Mouse (Mus musculus): ENCODE results near the gene D5Ertd579e. TPM values are rescaled to one million over a fixed set of nuclear protein-coding genes. Genes with fewer than 3 reads are reported as not detected.
A peak's percentile ranks its signal among the peaks of the same experiment; 100 is the strongest.

The D5Ertd579e gene
- polyA plus RNA-seq, 1 experiment from 2014 or later = 25.5 TPM

DNA sequence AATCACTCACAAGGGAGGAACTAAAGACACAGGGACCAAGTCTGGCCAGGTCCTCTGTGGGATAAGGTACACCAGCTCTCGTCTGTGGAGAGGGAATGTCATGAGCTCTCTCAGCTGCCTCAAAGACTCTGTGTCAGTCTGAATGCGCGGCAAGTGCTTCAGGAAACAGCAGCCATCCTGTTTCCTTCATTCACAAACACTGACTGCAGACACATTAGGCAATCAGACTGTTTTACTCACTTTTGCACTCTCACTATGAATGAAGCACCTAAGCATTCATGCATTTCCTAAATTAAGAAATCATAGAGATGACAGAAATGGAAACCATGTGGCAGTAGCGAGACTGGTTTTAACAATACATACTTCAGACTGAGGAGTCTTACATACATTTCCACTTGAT, 77.5 kb downstream of the D5Ertd579e start:
- H3K4me1 ChIP-seq (ENCODE audit: insufficient read depth) = no peaks in the 10 kb centered on the region
- H3K9ac ChIP-seq = no peak overlapping the region
- no peaks in the 10 kb centered on the region for H3K9me3 ChIP-seq (ENCODE audit: low read depth, low read length)
- peaks cover 47% of the 10 kb centered on the region for H3K36me3 ChIP-seq (ENCODE audit: insufficient read depth)
- TF ChIP-seq CTCF (IDR thresholded peaks at IDR 0.05; ENCODE audit: low read depth) = no peak
- H3K27me3 ChIP-seq (ENCODE audit: insufficient read depth, low read length) = no peaks in the 10 kb centered on the region
- 56% methylated on average over 4 of the region's 4 CpGs for whole genome bisulfite sequencing
- no peak overlapping the region for H3K4me2 ChIP-seq
- DNase-seq (no peak), ATAC-seq (ENCODE audit: insufficient read depth) (no peak)
- no peak overlapping the region for H3K27ac ChIP-seq (ENCODE audit: low read depth)
- H3K4me3 ChIP-seq (ENCODE audit: low read depth, low read length) = no peak overlapping the region

DNA sequence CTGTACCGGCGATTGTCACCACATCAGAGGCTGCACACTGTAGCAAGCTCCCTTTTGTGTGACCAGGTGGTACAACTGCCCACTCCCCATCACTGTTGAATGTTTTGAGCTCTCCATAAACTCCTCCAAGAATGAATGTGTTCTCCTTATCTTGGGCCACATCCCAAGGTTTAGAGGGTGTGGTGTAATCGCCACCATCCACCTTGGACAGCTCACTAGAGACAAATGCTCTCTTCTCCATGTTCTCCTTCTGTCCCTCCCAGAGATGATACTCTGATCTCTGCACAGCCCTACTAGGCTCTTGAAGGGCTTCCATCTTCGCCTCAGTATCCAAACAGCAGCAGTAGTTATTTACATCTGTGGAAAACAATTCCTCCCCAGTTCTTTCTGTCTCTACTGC, 81.7 kb downstream of the D5Ertd579e start:
- DNase-seq (no peak), ATAC-seq (ENCODE audit: insufficient read depth) (no peak)
- no peak overlapping the region for H3K4me2 ChIP-seq
- 87% methylated on average over 4 of the region's 4 CpGs for WGBS
- H3K27me3 ChIP-seq (ENCODE audit: insufficient read depth, low read length) = no peaks in the 10 kb centered on the region
- H3K4me1 ChIP-seq (ENCODE audit: insufficient read depth) = no peaks in the 10 kb centered on the region
- TF ChIP-seq CTCF (IDR thresholded peaks at IDR 0.05; ENCODE audit: low read depth) = no peak
- H3K9me3 ChIP-seq (ENCODE audit: low read depth, low read length) = no peaks in the 10 kb centered on the region
- H3K9ac ChIP-seq = no peak overlapping the region
- no peak overlapping the region for H3K4me3 ChIP-seq (ENCODE audit: low read depth, low read length)
- H3K36me3 ChIP-seq (ENCODE audit: insufficient read depth) = peaks cover 68% of the 10 kb centered on the region
- no peak overlapping the region for H3K27ac ChIP-seq (ENCODE audit: low read depth)

DNA sequence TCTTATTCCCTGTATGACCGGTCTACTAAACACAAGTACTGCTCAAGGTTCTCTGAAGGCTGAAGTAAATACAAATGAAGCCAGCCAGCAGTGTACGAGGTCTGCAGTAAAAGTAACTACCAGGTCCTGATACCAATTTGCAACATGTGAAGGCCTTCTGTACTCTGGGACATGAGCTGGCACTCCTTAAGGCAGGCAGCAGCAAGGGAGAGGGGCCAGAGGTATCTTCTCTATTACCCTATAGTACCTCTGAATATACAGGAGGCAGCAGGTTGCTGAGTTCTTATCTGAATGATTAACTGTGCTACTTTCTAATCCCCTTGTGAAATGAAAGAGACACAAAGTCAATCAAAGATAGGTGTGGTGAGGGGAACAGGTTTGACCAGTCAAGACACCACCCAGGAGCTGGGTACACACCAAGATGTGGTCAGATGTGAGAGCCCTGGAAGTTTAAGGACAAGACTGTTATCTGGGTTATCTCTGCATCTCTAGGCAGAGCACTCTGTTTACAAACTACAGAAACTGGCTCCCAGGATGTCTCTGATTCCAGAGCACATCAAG, 86.8 kb downstream of the D5Ertd579e start:
- 88% methylated on average over 2 of the region's 2 CpGs for WGBS
- no peak overlapping the region for H3K9ac ChIP-seq
- H3K4me2 ChIP-seq = no peak overlapping the region
- H3K9me3 ChIP-seq (ENCODE audit: low read depth, low read length) = no peaks in the 10 kb centered on the region
- no peak overlapping the region for H3K4me3 ChIP-seq (ENCODE audit: low read depth, low read length)
- H3K4me1 ChIP-seq (ENCODE audit: insufficient read depth) = no peaks in the 10 kb centered on the region
- no peaks in the 10 kb centered on the region for H3K27me3 ChIP-seq (ENCODE audit: insufficient read depth, low read length)
- no peak for ATAC-seq (ENCODE audit: insufficient read depth)
- H3K27ac ChIP-seq (ENCODE audit: low read depth) = no peak overlapping the region
- no peak for DNase-seq
- TF ChIP-seq CTCF (IDR thresholded peaks at IDR 0.05; ENCODE audit: low read depth) = no peak
- peaks cover 55% of the 10 kb centered on the region for H3K36me3 ChIP-seq (ENCODE audit: insufficient read depth)

DNA sequence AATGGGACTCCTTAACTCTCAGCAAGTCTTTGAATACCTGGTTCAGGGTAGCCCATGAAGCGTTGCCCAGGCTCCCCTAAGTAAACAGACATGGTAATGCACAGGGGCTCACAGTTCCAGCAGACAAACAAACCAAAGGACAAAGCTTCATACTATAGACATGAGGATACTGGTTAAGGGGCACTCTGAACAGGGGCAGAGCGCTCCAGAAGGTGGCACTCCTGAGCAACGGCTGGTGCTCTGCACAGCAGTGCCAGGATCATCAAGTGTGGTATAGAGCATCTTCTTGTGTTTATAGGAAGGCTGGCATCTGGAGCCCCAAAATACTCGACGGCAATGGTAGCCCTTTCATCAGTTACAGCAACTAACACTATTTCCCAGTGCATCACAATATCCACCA, 92.8 kb downstream of the D5Ertd579e start:
- TF ChIP-seq CTCF (IDR thresholded peaks at IDR 0.05; ENCODE audit: low read depth) = peak; percentile 66
- H3K4me3 ChIP-seq (ENCODE audit: low read depth, low read length) = no peak overlapping the region
- H3K27ac ChIP-seq (ENCODE audit: low read depth) = no peak overlapping the region
- no peak overlapping the region for H3K4me2 ChIP-seq
- H3K36me3 ChIP-seq (ENCODE audit: insufficient read depth) = peaks cover 60% of the 10 kb centered on the region
- no peaks in the 10 kb centered on the region for H3K9me3 ChIP-seq (ENCODE audit: low read depth, low read length)
- no peaks in the 10 kb centered on the region for H3K27me3 ChIP-seq (ENCODE audit: insufficient read depth, low read length)
- H3K4me1 ChIP-seq (ENCODE audit: insufficient read depth) = no peaks in the 10 kb centered on the region
- peak; percentile 62 for DNase-seq
- no peak for ATAC-seq (ENCODE audit: insufficient read depth)
- 75% methylated on average over 5 of the region's 5 CpGs for WGBS
- no peak overlapping the region for H3K9ac ChIP-seq

DNA sequence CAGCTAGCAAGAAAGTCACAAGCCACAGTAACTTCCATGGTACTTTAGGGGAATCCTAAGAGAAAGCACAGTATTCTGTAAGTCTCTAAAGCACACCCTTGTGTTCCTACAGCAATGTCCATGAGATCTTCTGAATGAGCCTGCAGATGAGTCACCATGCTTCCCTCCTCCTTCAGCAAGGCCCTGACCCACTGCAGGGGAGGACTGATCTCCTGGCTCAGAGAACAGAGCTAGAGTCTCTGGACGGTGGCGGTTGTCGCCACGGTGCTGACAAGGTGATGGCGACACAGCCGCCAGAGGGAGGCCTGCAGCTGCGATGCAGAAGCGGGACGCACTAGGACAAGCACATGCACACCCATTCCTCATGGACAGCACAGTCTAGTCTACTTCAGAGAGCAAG, 93.8 kb downstream of the D5Ertd579e start:
- Histone ChIP-seq H3K9ac (no peak overlapping the region), H3K4me1 (ENCODE audit: insufficient read depth) (no peaks in the 10 kb centered on the region), H3K4me3 (ENCODE audit: low read depth, low read length) (no peak overlapping the region), H3K27ac (ENCODE audit: low read depth) (no peak overlapping the region), H3K27me3 (ENCODE audit: insufficient read depth, low read length) (no peaks in the 10 kb centered on the region), H3K36me3 (ENCODE audit: insufficient read depth) (peaks cover 55% of the 10 kb centered on the region), H3K9me3 (ENCODE audit: low read depth, low read length) (no peaks in the 10 kb centered on the region), H3K4me2 (no peak overlapping the region)
- ATAC-seq (ENCODE audit: insufficient read depth) = no peak
- no peak for TF ChIP-seq CTCF (IDR thresholded peaks at IDR 0.05; ENCODE audit: low read depth)
- no peak for DNase-seq
- 76% methylated on average over 9 of the region's 9 CpGs for WGBS

DNA sequence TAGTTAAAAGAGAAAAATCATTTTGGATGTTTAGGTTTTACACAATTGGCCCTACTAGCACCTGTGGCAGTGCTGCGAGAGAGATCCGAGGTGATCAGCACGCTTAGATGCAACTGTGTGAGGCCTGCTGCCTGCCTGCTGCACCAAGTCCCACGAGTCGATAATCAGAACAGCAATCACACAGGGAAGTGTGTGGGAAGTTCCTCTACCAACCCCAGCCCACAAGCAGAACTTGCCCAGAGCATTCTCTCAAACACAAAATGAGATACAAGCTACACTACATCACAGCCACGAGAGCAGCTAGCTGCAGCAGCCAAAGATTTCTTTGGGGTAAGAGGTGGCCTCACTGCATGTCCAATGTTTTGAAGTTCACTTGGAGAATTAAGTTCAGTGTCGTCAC, 94.3 kb downstream of the D5Ertd579e start:
- TF ChIP-seq CTCF (IDR thresholded peaks at IDR 0.05; ENCODE audit: low read depth) = no peak
- H3K9me3 ChIP-seq (ENCODE audit: low read depth, low read length) = no peaks in the 10 kb centered on the region
- H3K36me3 ChIP-seq (ENCODE audit: insufficient read depth) = peaks cover 53% of the 10 kb centered on the region
- H3K27me3 ChIP-seq (ENCODE audit: insufficient read depth, low read length) = no peaks in the 10 kb centered on the region
- no peak overlapping the region for H3K4me2 ChIP-seq
- no peak for DNase-seq
- WGBS = 90% methylated on average over 7 of the region's 7 CpGs
- H3K27ac ChIP-seq (ENCODE audit: low read depth) = no peak overlapping the region
- no peaks in the 10 kb centered on the region for H3K4me1 ChIP-seq (ENCODE audit: insufficient read depth)
- H3K4me3 ChIP-seq (ENCODE audit: low read depth, low read length) = no peak overlapping the region
- ATAC-seq (ENCODE audit: insufficient read depth) = no peak
- no peak overlapping the region for H3K9ac ChIP-seq

DNA sequence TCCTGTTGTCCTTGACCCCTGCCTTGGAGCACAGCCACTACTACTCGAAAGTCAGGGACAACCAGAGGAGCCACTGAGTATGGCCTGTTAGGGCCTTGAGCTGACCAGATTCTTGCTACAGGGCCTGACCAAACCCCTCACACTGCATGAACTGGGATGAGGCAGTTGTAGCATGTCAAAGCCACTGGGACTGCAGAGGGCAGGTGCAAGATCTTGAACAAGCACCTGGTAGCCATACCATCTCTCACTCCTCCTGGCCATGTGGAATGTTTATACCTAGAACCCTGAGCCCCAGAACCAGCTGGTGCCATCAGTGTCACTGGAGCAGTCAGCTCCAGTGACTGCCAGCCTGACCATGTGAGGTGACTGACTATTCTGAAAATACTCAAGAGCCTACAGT, 96.9 kb downstream of the D5Ertd579e start:
- no peak for TF ChIP-seq CTCF (IDR thresholded peaks at IDR 0.05; ENCODE audit: low read depth)
- H3K4me2 ChIP-seq = no peak overlapping the region
- WGBS = 81% methylated on average over 1 of the region's 1 CpGs
- H3K4me1 ChIP-seq (ENCODE audit: insufficient read depth) = no peaks in the 10 kb centered on the region
- no peak overlapping the region for H3K9ac ChIP-seq
- H3K9me3 ChIP-seq (ENCODE audit: low read depth, low read length) = no peaks in the 10 kb centered on the region
- no peak overlapping the region for H3K4me3 ChIP-seq (ENCODE audit: low read depth, low read length)
- H3K27me3 ChIP-seq (ENCODE audit: insufficient read depth, low read length) = no peaks in the 10 kb centered on the region
- H3K27ac ChIP-seq (ENCODE audit: low read depth) = no peak overlapping the region
- no peak for ATAC-seq (ENCODE audit: insufficient read depth)
- H3K36me3 ChIP-seq (ENCODE audit: insufficient read depth) = peaks cover 35% of the 10 kb centered on the region
- DNase-seq = no peak

DNA sequence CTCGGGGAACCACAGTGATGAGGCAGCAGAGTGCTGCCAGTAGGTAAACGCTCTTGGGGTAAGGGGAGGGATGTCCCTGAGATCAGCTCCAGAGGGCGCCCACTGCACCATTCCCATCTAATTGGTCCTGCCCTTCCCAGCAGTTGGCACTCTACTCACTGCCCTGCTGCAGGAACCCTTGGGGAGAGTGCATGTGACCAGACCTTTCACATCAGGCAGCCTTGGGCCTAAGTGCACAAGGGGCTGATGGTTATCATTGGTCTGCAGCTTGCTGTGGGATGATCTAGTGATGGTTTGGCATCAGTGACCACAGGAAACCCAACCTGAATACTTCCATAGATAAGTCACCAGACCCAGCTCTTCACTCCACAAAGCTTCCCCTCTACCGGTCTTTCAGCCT, 98.2 kb downstream of the D5Ertd579e start:
- no peaks in the 10 kb centered on the region for H3K4me1 ChIP-seq (ENCODE audit: insufficient read depth)
- DNase-seq (peak; percentile 25), ATAC-seq (ENCODE audit: insufficient read depth) (0 out of 2 replicates have a peak, but pooled peaks have one; percentile 17)
- 20% methylated on average over 4 of the region's 4 CpGs for WGBS
- H3K4me3 ChIP-seq (ENCODE audit: low read depth, low read length) = no peak overlapping the region
- no peak overlapping the region for H3K27ac ChIP-seq (ENCODE audit: low read depth)
- peak; percentile 51 for TF ChIP-seq CTCF (IDR thresholded peaks at IDR 0.05; ENCODE audit: low read depth)
- H3K27me3 ChIP-seq (ENCODE audit: insufficient read depth, low read length) = no peaks in the 10 kb centered on the region
- peaks cover 28% of the 10 kb centered on the region for H3K36me3 ChIP-seq (ENCODE audit: insufficient read depth)
- no peak overlapping the region for H3K4me2 ChIP-seq
- no peaks in the 10 kb centered on the region for H3K9me3 ChIP-seq (ENCODE audit: low read depth, low read length)
- no peak overlapping the region for H3K9ac ChIP-seq
